Mouse (Mus musculus): ENCODE data around the gene 4930444G20Rik.
"Not testable (repeated sequence)": the region's sequence is repeated elsewhere in the genome, so short reads cannot be mapped to it uniquely, and the experiment has no call there.

The 4930444G20Rik gene

GRCm38 (mm10) chr10:22067979-22068378 is at the start of gene 4930444G20Rik:
Gene 4930444G20Rik (minus strand): TSS chr10:22068079.
- not testable (repeated sequence) for DNase-seq (ENCODE audit: low spot score)

GRCm38 (mm10) chr10:22074531-22074930 is 6.7 kb upstream of the 4930444G20Rik start:
- DNase-seq (ENCODE audit: low spot score), result no peak

- DNase-seq (ENCODE audit: low spot score), result no peak
These were observed 4.9 kb upstream of the 4930444G20Rik start for GRCm38 (mm10) chr10:22072739-22073138.

- DNase-seq (ENCODE audit: low spot score), result no peak
These were observed 2.7 kb upstream of the 4930444G20Rik start for GRCm38 (mm10) chr10:22070576-22070975.

- DNase-seq (ENCODE audit: low spot score), result no peak
These were observed 2.3 kb upstream of the 4930444G20Rik start for GRCm38 (mm10) chr10:22070168-22070567.

- DNase-seq (ENCODE audit: low spot score), result no peak
These were observed 8.5 kb downstream of the 4930444G20Rik start for GRCm38 (mm10) chr10:22059415-22059814.

DNA sequence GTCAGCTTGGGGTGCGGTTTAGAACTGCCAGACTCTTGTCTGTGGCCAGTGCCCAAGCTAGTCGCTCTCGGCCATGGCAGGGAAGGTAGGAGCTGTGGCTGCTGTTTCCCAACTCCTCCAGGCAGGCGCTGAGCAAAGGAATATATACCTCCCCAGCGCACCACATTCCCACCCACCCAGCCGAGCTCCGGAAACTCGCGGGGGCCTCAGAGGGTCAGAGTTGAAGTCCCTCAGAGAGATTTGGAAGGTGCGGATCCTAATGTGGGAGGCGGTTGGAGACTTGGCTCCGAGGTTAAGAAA is 8.9 kb downstream of the 4930444G20Rik start:
- no peak for DNase-seq (ENCODE audit: low spot score)

- peak; percentile 81 for DNase-seq (ENCODE audit: low spot score)
These were observed 9.5 kb downstream of the 4930444G20Rik start for GRCm38 (mm10) chr10:22058218-22059025.

GRCm38 (mm10) chr10:22055308-22055707 is 12.6 kb downstream of the 4930444G20Rik start:
- no peak for DNase-seq (ENCODE audit: low spot score)

DNA sequence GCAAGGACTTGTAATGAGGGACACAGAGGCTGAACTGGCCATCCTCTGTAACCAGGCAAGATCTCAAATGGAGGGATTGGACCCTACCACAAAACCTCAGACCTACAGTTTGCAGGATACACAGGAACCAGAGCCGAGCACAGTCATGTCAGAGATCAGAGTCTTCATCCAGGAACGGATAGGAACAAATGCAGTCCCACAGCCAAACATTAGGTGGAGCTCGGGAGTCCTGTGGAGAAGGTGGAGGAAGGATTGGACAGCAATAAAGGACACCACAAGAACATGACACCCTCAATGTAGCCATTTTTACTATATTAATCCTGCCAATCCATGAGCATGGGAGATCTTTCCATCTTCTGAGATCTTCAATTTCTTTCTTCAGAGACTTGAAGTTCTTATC is 31.6 kb downstream of the 4930444G20Rik start:
- DNase-seq (ENCODE audit: low spot score), result peak; percentile 44

- DNase-seq (ENCODE audit: low spot score), result peak; percentile 3
These were observed 33.6 kb downstream of the 4930444G20Rik start for GRCm38 (mm10) chr10:22034303-22034702.

DNA sequence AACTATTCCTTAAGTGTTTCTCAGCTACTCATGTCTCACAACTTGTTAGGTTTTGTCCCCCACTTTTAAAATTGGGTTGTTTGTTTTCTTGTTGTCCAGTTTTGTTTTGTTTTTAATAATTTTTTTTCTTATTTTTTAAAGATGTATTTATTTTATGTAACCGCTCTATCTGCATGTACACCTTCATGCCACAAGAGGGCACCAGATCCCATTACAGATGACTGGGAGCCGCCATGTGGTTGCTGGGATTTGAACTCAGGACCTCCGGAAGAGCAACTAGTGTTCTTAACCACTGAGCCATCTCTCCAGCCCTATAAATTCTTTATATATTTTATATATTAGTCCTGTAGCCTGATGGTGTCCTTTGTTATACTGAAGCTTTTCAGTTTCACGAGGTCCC is 49.3 kb downstream of the 4930444G20Rik start:
- DNase-seq (ENCODE audit: low spot score), result no peak

DNA sequence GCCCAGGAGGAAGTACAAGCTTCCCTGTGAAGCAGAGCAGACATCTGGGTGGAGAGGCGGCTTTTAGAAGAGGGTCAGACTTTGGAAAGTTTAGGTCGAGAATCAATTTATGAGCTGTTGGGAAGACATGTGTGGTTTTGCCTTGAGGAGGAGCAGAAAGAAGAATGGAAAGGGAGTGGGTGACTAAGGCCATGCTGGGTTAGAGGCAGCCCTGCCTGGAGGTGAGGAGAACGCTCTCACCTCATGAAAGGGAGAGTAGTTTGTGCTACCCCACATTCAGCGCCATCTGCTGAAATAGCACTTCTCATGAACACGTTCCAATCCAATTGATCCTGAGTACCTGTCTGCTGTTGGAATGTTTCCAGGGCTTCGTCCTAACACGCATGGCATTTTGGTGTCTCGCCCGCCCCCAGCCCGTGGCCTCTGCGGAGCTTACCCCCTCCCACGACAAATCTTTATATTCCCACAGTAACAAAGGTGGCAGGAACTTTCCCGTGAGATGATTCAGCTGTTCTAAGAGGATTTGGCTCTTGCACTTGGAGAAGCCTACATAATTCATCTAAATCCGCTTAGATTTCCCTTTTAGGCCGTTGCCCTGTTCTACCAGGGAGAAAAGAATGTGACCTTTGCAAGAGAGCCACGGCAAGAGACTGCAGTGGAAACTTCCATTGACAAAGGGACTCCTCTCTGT is 50.3 kb downstream of the 4930444G20Rik start:
- no peak for DNase-seq (ENCODE audit: low spot score)
